Mouse (Mus musculus) erythroblast, embryonic 14.5 days (primary cell): Measurements from ENCODE around the gene Rhbg.

Experiments used
- GATA1 ChIP-seq: IDR thresholded peaks from 2 replicates; pipeline ENCODE4 v1.6.1; 2012; ENCODE audit warnings: low read length, inconsistent platforms, mixed read lengths
- TAL1 ChIP-seq: IDR thresholded peaks from 3 replicates; pipeline ENCODE4 v1.6.1; 2012; ENCODE audit warnings: low read length, inconsistent platforms, mixed read lengths

- no peak for TF ChIP-seq GATA1
- no peak for TF ChIP-seq TAL1
These were observed 13.3 kb downstream of the Rhbg start for GRCm38 (mm10) chr3:88241045-88241786.
